Mouse (Mus musculus): ENCODE measurements around the gene Bik. TPM values are rescaled to one million over a fixed set of nuclear protein-coding genes. Genes with fewer than 3 reads are reported as not detected.
"Not testable (repeated sequence)": the region's sequence is repeated elsewhere in the genome, so short reads cannot be mapped to it uniquely, and the experiment has no call there.

Bik gene
- polyA plus RNA-seq, 1 experiment, result 0.71 TPM

DNA sequence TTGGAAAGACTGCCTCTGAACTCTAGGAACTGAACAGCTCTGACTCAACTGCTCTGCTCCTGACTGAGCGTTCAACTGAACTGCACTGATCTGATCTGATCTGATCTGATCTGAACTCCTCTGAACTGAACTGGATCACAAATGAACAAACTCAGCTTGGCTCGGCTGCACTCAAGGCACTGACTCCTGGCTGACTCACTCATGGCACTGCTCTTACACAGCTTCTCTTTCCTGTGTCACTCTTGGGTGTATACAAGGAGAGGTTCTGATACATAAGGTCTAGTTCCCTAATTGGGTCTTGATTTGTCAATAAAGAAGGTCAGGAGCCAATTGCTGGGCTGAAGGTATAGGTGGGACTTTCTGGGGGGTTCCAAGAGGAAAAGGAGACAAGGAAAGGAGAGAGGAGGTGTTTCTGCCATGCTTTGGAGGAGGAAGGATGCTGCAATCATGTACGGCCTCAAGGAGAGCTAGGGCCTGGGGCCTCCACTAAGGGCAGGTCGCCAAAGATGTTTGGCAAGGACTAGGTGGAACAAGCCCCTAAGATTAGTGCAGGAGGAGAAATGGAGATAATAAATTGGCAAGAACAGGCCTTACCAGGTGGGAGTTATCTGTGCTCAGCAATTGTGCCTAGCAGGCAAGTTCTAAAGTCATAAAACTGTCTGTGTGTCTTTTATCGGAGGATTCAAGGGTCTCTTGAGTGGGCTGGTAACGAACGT is 32.6 kb upstream of the Bik start:
- no peak for TF ChIP-seq CTCF (IDR thresholded peaks at IDR 0.05; ENCODE audit: borderline replicate concordance, extremely low read depth, insufficient read depth, insufficient read length)
- TF ChIP-seq POLR2A (IDR thresholded peaks at IDR 0.05; ENCODE audit: borderline replicate concordance, extremely low read depth, insufficient read depth, insufficient read length, poor library complexity, severe bottlenecking), result no peak
- DNase-seq (ENCODE audit: low read depth), result no peak

DNA sequence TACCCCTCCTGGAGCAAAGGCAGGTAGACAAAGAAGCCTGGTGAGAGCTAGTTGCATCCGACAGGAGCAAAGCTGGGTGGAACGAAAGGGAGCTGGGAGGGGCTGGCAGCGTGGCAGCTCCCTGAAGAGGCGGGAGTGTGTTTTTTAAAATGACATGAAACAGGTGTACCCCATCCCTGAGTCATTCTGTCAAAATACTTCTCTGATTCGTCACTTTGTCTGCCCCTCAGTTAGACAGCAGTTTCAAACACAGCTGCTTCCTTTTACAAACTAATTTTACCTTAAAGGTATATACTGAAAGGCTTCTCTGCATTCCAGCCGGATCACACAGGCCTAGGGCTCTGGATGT is 32.1 kb upstream of the Bik start:
- DNase-seq (ENCODE audit: low read depth), result no peak
- TF ChIP-seq CTCF (IDR thresholded peaks at IDR 0.05; ENCODE audit: borderline replicate concordance, extremely low read depth, insufficient read depth, insufficient read length) (no peak), POLR2A (IDR thresholded peaks at IDR 0.05; ENCODE audit: borderline replicate concordance, extremely low read depth, insufficient read depth, insufficient read length, poor library complexity, severe bottlenecking) (no peak)

DNA sequence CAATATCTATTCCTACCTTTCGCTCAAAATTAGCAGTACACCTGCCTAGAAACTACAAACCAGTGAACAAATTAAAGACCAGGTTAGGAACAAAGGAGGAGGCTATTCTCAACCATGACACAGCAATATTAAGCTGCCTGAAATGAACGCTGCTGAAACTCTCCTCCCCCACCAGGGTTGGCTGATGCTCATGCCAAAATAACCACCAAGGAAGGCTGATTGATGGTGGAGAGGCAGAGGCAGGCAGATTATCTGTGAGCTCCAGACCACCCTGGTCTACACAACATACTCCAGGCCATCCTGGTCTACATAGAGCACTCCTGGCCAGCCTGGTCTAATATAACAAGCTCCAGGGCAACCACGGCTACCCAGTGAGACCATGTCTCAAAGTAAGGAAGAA is 31.5 kb upstream of the Bik start:
- no peak for DNase-seq (ENCODE audit: low read depth)
- no peak for TF ChIP-seq POLR2A (IDR thresholded peaks at IDR 0.05; ENCODE audit: borderline replicate concordance, extremely low read depth, insufficient read depth, insufficient read length, poor library complexity, severe bottlenecking)
- no peak for TF ChIP-seq CTCF (IDR thresholded peaks at IDR 0.05; ENCODE audit: borderline replicate concordance, extremely low read depth, insufficient read depth, insufficient read length)

DNA sequence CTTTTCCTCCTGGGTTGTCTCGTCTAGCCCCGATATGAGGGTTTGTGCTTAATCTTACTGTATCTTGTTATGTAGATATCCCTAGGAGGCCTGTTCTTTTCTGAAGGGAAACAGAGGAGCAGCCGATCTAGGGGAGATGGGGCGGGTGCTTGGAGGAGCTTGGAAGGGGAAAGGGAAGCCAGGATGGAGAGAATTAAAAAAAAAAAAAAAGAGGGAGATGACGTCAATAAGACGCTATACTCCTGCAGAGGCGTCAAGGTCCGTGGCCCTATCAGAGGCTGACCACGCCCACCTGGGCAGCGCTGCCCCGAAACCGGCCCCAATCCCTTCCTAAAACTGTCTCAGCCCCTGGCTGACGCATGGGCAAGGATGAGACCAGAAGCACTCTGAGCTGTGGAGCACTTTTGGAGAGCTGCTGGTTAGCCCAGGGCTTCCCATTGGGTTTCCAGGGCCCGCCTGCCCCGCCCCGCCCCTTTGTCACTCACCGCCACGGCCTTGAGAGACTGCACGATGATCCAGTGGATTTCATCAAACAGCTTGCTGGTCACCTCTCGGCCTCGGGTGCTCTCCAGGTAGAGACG is 30.8 kb upstream of the Bik start:
- TF ChIP-seq POLR2A (IDR thresholded peaks at IDR 0.05; ENCODE audit: borderline replicate concordance, extremely low read depth, insufficient read depth, insufficient read length, poor library complexity, severe bottlenecking), result no peak
- no peak for TF ChIP-seq CTCF (IDR thresholded peaks at IDR 0.05; ENCODE audit: borderline replicate concordance, extremely low read depth, insufficient read depth, insufficient read length)
- DNase-seq (ENCODE audit: low read depth), result no peak

DNA sequence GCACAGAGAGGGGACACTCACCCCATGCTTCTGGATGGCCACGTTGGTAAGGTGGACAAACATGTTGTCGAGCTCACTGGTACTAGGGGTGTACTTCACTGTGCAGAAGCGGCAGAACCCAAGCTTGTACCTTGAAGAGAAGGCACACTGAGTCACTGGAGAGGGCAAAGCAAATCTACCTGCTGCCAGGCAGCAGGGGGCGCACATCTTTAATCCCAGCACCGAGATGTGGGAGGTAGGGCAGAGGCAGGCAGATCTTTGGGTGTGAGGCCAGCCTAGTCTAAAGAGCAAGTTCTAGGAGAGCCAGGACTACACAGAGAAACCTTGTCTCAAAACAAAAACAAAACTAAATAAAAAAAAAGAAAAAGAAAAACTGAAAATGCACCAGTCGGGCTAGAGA is 29.4 kb upstream of the Bik start:
- 0 out of 2 replicates have a peak, but pooled peaks have one; percentile 7 for TF ChIP-seq CTCF (IDR thresholded peaks at IDR 0.05; ENCODE audit: borderline replicate concordance, extremely low read depth, insufficient read depth, insufficient read length)
- TF ChIP-seq POLR2A (IDR thresholded peaks at IDR 0.05; ENCODE audit: borderline replicate concordance, extremely low read depth, insufficient read depth, insufficient read length, poor library complexity, severe bottlenecking), result no peak
- no peak for DNase-seq (ENCODE audit: low read depth)

DNA sequence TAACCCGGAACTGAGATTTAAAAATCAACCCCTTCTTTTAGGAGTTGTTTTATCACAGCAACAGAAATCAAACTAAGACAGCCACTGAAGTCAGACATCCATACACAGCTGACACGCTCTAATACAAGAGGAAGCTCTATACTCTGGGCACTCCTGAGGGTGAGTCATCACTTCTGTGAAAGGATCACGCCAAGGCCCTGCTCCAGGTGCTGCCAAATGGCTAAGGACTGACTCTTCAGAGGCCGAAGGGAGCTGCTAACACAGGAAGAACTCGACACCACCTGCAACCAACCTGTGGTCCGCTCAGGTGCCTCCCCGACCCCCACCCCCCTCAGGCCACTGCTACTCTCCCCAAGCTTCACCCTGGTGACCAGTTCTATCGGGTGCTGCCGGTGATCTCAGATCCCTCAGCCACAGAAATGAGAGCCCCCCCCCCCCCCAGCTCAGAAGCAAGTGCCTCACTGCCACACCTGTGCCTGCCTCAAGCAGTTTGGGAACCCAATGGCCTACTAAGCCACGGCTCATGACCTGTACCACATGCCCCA is 27.4 kb upstream of the Bik start:
- DNase-seq (ENCODE audit: low read depth), result no peak

DNA sequence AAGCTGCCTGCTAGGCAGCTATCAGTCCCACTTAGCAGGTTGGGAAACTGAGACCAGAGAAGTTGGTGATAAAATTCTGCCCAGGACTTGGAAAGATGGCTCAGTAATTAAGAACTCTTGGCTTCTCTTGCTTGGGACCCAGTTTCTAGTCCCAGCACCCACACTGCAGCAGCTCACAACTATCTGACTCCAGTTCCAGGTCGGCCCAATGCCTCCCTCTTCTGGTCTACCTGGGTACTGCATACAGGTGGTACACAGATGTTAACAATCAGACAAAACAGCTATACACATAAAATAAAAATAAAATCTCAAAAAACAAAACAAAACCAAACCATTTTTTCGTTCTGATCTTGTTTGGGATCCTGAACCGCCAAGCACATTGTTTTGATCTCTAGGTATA is 26.3 kb upstream of the Bik start:
- TF ChIP-seq POLR2A (IDR thresholded peaks at IDR 0.05; ENCODE audit: borderline replicate concordance, extremely low read depth, insufficient read depth, insufficient read length, poor library complexity, severe bottlenecking) (no peak), CTCF (IDR thresholded peaks at IDR 0.05; ENCODE audit: borderline replicate concordance, extremely low read depth, insufficient read depth, insufficient read length) (peak; percentile 47; the same call in 1 of the 2 replicates)
- DNase-seq (ENCODE audit: low read depth), result no peak

More for the DNA sequence above, 27.4 kb upstream of the Bik start:
- TF ChIP-seq CTCF (IDR thresholded peaks at IDR 0.05; ENCODE audit: borderline replicate concordance, extremely low read depth, insufficient read depth, insufficient read length), result no peak
- TF ChIP-seq POLR2A (IDR thresholded peaks at IDR 0.05; ENCODE audit: borderline replicate concordance, extremely low read depth, insufficient read depth, insufficient read length, poor library complexity, severe bottlenecking), result no peak

DNA sequence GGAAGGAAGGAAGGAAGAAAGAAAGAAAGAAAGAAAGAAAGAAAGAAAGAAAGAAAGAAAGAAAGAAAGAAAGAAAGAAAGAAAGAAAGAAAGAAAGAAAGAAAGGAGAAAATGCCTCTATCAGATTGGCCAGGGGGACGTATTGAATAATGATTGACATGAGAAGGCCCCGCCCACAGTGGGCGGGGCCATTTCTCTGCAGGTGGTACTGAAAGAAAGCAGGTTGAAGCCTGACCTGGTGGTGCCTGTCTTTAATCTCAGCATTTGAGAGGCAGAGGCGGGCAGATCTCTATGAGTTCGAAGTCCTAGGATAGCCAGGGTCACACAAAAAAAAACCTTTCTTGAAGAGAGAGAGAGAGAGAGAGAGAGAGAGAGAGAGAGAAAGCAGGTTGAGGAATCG is 25.2 kb upstream of the Bik start:
- not testable (repeated sequence) for DNase-seq (ENCODE audit: low read depth)

DNA sequence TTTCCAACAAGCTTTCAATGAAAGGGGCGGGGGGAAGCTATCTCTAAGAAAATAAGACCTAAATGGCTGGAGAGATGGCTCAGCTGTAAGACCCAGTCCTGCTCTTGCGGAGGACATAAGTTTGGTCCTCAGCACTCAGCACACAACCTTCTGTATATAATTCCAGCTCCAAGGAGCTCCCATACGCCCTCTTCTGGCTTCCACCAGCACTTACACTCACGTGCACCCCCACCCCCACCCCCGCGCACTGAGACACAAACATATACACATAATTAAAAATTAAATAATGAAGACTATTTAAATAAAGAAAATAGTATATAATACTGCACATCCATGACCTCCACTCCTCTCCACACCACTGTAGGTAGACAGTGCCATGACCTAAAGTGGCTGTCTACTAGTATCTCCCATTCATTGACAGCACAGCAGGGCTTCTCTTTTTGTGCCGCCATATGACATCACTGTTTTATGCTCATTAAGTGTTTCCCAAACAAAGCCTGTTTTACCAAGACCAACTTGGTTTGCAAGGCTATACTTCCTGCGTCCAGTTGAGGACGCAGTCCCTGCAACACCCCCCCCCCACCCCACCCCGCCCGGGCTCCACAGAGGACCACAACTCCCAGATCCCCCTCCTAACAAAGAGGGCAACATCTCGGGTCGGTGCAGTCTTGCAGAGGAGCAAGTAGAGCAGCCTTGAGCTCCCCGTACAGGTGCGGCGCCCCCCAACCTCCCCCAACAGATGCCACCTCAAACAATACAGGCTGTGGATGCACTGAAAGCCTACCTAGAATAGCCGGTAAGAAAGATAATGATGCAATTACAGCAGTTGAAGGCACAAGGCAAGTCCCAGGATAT is 16.5 kb upstream of the Bik start:
- no peak for TF ChIP-seq POLR2A (IDR thresholded peaks at IDR 0.05; ENCODE audit: borderline replicate concordance, extremely low read depth, insufficient read depth, insufficient read length, poor library complexity, severe bottlenecking)
- peak; percentile 25; the same call in 1 of the 2 replicates for TF ChIP-seq CTCF (IDR thresholded peaks at IDR 0.05; ENCODE audit: borderline replicate concordance, extremely low read depth, insufficient read depth, insufficient read length)
- no peak for DNase-seq (ENCODE audit: low read depth)

DNA sequence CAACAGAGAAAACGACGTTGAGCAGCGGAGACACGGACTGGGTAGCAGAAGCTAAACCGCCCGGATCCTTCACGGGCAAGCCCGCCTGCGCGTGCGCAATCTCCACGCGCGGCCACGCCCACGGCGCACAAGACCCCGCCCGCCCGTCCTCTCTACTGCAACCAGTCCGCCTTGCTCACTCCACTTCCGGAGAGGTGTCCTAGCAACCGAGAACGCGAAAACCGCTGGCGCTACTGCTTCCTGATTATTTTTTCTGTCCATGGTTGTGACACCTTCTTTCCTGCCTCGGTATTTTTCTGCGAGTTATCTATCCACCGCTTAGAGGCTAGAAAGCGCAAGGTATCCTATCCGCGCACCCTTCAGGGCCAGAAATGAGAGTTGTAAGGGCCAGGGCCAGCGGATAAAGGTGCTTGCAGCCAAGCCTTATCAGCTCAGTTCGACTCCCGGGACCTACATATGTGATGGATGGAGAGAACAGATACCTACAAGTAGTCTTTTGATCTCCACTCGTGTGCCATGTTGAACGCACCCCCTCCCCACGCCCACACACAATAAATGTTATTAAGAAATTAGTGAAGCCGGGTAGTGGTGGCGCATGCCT is 15.8 kb upstream of the Bik start, which contains the start of gene Ttll1:
TSS of gene Ttll1 (minus strand) at position 89 of the 601 bp plus-strand sequence.
- no peak for TF ChIP-seq CTCF (IDR thresholded peaks at IDR 0.05; ENCODE audit: borderline replicate concordance, extremely low read depth, insufficient read depth, insufficient read length)
- TF ChIP-seq POLR2A (IDR thresholded peaks at IDR 0.05; ENCODE audit: borderline replicate concordance, extremely low read depth, insufficient read depth, insufficient read length, poor library complexity, severe bottlenecking), result peak; percentile 69; the same call in 1 of the 2 replicates

More for the DNA sequence above, 15.8 kb upstream of the Bik start, which contains the start of gene Ttll1:
- DNase-seq (ENCODE audit: low read depth), result peak; percentile 98

Measured in brain, embryonic 14.5 days (tissue).